Mouse (Mus musculus): ENCODE measurements at regions not wholly inside any gene's neighbourhood (a gene's known extent, or its start where the extent isn't known, plus 50 kb on each side); places are given as distances from the start of the nearest gene placed in this dataset.

GRCm38 (mm10) chr19:24622776-24623175 lies 51.0 kb upstream of the Tmem252 start:
- DNase-seq (ENCODE audit: low read depth, low spot score) = no peak

GRCm38 (mm10) chr19:24622309-24622708 lies 51.5 kb upstream of the Tmem252 start:
- no peak for DNase-seq (ENCODE audit: low read depth, low spot score)

- peak; percentile 20 for DNase-seq (ENCODE audit: low read depth, low spot score)
Observed at GRCm38 (mm10) chr19:24621610-24622220, 52.1 kb upstream of the Tmem252 start.

GRCm38 (mm10) chr19:24615762-24616310 lies 58.0 kb upstream of the Tmem252 start:
- DNase-seq (ENCODE audit: low read depth, low spot score) = no peak

- DNase-seq (ENCODE audit: low read depth, low spot score) = no peak
Observed at GRCm38 (mm10) chr19:24607884-24608283, 52.2 kb upstream of the Pip5k1b start.

- no peak for DNase-seq (ENCODE audit: low read depth, low spot score)
Observed at GRCm38 (mm10) chr19:24606390-24606976, 50.8 kb upstream of the Pip5k1b start.
